8 mouse cellular contexts compared by ENCODE assay signal in genomic region chr5:30476534-30476933, GRCm38 (mm10). TPM values are rescaled to one million over a fixed set of nuclear protein-coding genes. Genes with fewer than 3 reads are reported as not detected.
DNase-seq lines count a peak whose midpoint lies in the region; ATAC-seq lines count a peak whose summit lies in the region.

No protein-coding gene starts in this region.

- no peaks in the 10 kb centered on the region for H3K36me3 ChIP-seq in forebrain, embryonic 14.5 days (ENCODE audit: control insufficient read depth, insufficient read depth, low read length)
- no peaks in the 10 kb centered on the region for H3K36me3 ChIP-seq in forebrain, embryonic 13.5 days (ENCODE audit: poor library complexity, severe bottlenecking)
- H3K36me3 ChIP-seq in lung, embryonic 16.5 days (ENCODE audit: control insufficient read depth, insufficient read depth, low read length), result no peaks in the 10 kb centered on the region
- no peaks in the 10 kb centered on the region for H3K36me3 ChIP-seq in splenic B cell, adult 2 months (ENCODE audit: control insufficient read depth, insufficient read depth, low read length, poor library complexity, severe bottlenecking)

- peak; percentile 57 for DNase-seq in forebrain, embryonic 14.5 days (ENCODE audit: low spot score)
- no peak for DNase-seq in lung, postnatal 4 days
- peak; percentile 10 for DNase-seq in c-Kit-positive CD71-negative TER-119-negative erythroid progenitor cells, embryonic 14.5 days (ENCODE audit: low read depth)
- DNase-seq in splenic B cell, adult 2 months (ENCODE audit: low read depth, low spot score), result peak; percentile 44
- DNase-seq in urinary bladder, postnatal 36 days (ENCODE audit: low spot score in 2 of 2), result no peak

- 41% methylated on average over 10 of the region's 10 CpGs for WGBS in forebrain, embryonic 14.5 days
- 45% methylated on average over 10 of the region's 10 CpGs for WGBS in forebrain, embryonic 13.5 days
- 36% methylated on average over 10 of the region's 10 CpGs for WGBS in lung, embryonic 16.5 days

- no peaks in the 10 kb centered on the region for H3K4me1 ChIP-seq in forebrain, embryonic 14.5 days (ENCODE audit: control insufficient read depth, insufficient read depth, low read length)
- no peaks in the 10 kb centered on the region for H3K4me1 ChIP-seq in forebrain, embryonic 13.5 days
- H3K4me1 ChIP-seq in lung, embryonic 16.5 days (replicated peaks; ENCODE audit: control insufficient read depth, insufficient read depth, low read length), result no peaks in the 10 kb centered on the region

- no peak overlapping the region for H3K9ac ChIP-seq in forebrain, embryonic 14.5 days (ENCODE audit: low read length)
- no peak overlapping the region for H3K9ac ChIP-seq in forebrain, embryonic 13.5 days
- no peak overlapping the region for H3K9ac ChIP-seq in lung, embryonic 16.5 days (ENCODE audit: low read length)

- no peaks in the 10 kb centered on the region for H3K9me3 ChIP-seq in forebrain, embryonic 14.5 days (replicated peaks; ENCODE audit: control insufficient read depth, low read length)
- H3K9me3 ChIP-seq in forebrain, embryonic 13.5 days (replicated peaks), result no peaks in the 10 kb centered on the region
- no peaks in the 10 kb centered on the region for H3K9me3 ChIP-seq in lung, embryonic 16.5 days (ENCODE audit: control insufficient read depth, low read length)

- no peak for ATAC-seq in forebrain, embryonic 14.5 days
- no peak for ATAC-seq in forebrain, embryonic 13.5 days
- peak; percentile 36; the same call in 1 of the 2 replicates for ATAC-seq in lung, embryonic 16.5 days (ENCODE audit: low read depth)
- peak; percentile 72 to 76 for ATAC-seq in hematopoietic stem cell, adult 5-6 weeks (replicated peaks in 1 of 2; ENCODE audit: insufficient read depth in 1 of 2, low FRiP score in 2 of 2, low TSS enrichment in 1 of 2, low read depth in 1 of 2, poor library complexity in 2 of 2, severe bottlenecking in 2 of 2)

- no peak overlapping the region for H3K27ac ChIP-seq in forebrain, embryonic 14.5 days (ENCODE audit: low read depth, low read length)
- no peak overlapping the region for H3K27ac ChIP-seq in forebrain, embryonic 13.5 days
- no peak overlapping the region for H3K27ac ChIP-seq in lung, embryonic 16.5 days (ENCODE audit: low read length)

- H3K4me2 ChIP-seq in forebrain, embryonic 14.5 days (ENCODE audit: low read length), result no peak overlapping the region
- H3K4me2 ChIP-seq in forebrain, embryonic 13.5 days, result no peak overlapping the region
- H3K4me2 ChIP-seq in lung, embryonic 16.5 days (ENCODE audit: low read depth, low read length), result no peak overlapping the region

- H3K4me3 ChIP-seq in forebrain, embryonic 14.5 days (ENCODE audit: low read depth, low read length), result no peak overlapping the region
- H3K4me3 ChIP-seq in forebrain, embryonic 13.5 days, result no peak overlapping the region
- no peak overlapping the region for H3K4me3 ChIP-seq in lung, embryonic 16.5 days (ENCODE audit: low read length)

- H3K27me3 ChIP-seq in forebrain, embryonic 14.5 days (replicated peaks; ENCODE audit: control insufficient read depth, insufficient read depth, low read length), result no peaks in the 10 kb centered on the region
- H3K27me3 ChIP-seq in forebrain, embryonic 13.5 days, result no peaks in the 10 kb centered on the region
- H3K27me3 ChIP-seq in lung, embryonic 16.5 days (ENCODE audit: control insufficient read depth, insufficient read depth, low read depth, low read length), result no peaks in the 10 kb centered on the region
- H3K27me3 ChIP-seq in splenic B cell, adult 2 months (ENCODE audit: control insufficient read depth, insufficient read depth, low read length, poor library complexity, severe bottlenecking), result no peaks in the 10 kb centered on the region

RNA-seq across cellular contexts. Expression of gene 1700001C02Rik, which starts 10.7 kb away (rescaled TPM):
- 1.4 and 1.9 TPM in 2 replicates for polyA plus RNA-seq in forebrain, embryonic 14.5 days (2014; fragmentation: Nextera tagmentation; extraction: Ambion mirVana)
- 0.23 and 0.93 TPM in 2 replicates for polyA plus RNA-seq in forebrain, embryonic 13.5 days (2015; fragmentation: Nextera tagmentation; extraction: Ambion mirVana)
- polyA plus RNA-seq in lung, embryonic 16.5 days (2015; fragmentation: Nextera tagmentation; extraction: Ambion mirVana), result 7.9 and 13.3 TPM in 2 replicates
- not detected in 2 replicates for total RNA-seq in hematopoietic stem cell, adult 5-6 weeks (2017)

RNA-seq across cellular contexts. Expression of gene Otof, which starts 14.8 kb away (rescaled TPM):
- 0.55 and 0.91 TPM in 2 replicates for polyA plus RNA-seq in forebrain, embryonic 14.5 days (2014; fragmentation: Nextera tagmentation; extraction: Ambion mirVana)
- 0.41 and 0.98 TPM in 2 replicates for polyA plus RNA-seq in forebrain, embryonic 13.5 days (2015; fragmentation: Nextera tagmentation; extraction: Ambion mirVana)
- 0.68 and 0.84 TPM in 2 replicates for polyA plus RNA-seq in lung, embryonic 16.5 days (2015; fragmentation: Nextera tagmentation; extraction: Ambion mirVana)
- 0.06 TPM in 1 of 2 replicates, not detected in the other for total RNA-seq in hematopoietic stem cell, adult 5-6 weeks (2017)

Comparison
In these comparisons a context has a peak if more than half of its experiments do, and no peak if none do; other contexts are left out.
1. ATAC-seq: peak in lung, embryonic 16.5 days (single experiment) and hematopoietic stem cell, adult 5-6 weeks (2 of 2); none in forebrain, embryonic 14.5 days (single experiment) and forebrain, embryonic 13.5 days (single experiment).
2. DNase-seq: peak in forebrain, embryonic 14.5 days (single experiment), c-Kit-positive CD71-negative TER-119-negative erythroid progenitor cells, embryonic 14.5 days (single experiment) and splenic B cell, adult 2 months (single experiment); none in lung, postnatal 4 days (0 of 2) and urinary bladder, postnatal 36 days (0 of 2).